Mouse (Mus musculus) forebrain, embryonic 11.5 days (tissue): ENCODE results near the gene Cyb561d1. TPM values are rescaled to one million over a fixed set of nuclear protein-coding genes. Genes with fewer than 3 reads are reported as not detected.

Experiments
- ATAC-seq: fragments of 200-750 bp; cut with Nextera tagmentation; replicated peaks from 2 replicates; pipeline ENCODE4 v1.8.0; 2017; ENCODE audit warnings: moderate TSS enrichment; ENCODE audit not compliant: low FRiP score
- DNase-seq: peaks from one replicate; pipeline ENCODE4 v3.0.0-alpha.2; 2017; ENCODE audit warnings: low spot score
- H3K27ac ChIP-seq: fragments of 300-500 bp; sonication (generic); 2 replicates; pipeline ENCODE4 v1.5.1; 2014; ENCODE audit warnings: low read depth, low read length
- H3K27me3 ChIP-seq: fragments of 300-500 bp; sonication (generic); 2 replicates; pipeline ENCODE4 v1.6.1; 2014; ENCODE audit warnings: mild to moderate bottlenecking, low read length, mixed read lengths; ENCODE audit not compliant: control insufficient read depth, insufficient read depth
- H3K36me3 ChIP-seq: fragments of 300-500 bp; sonication (generic); 2 replicates; pipeline ENCODE4 v1.6.1; 2014; ENCODE audit warnings: mild to moderate bottlenecking, low read length, moderate library complexity, mixed read lengths; ENCODE audit not compliant: control insufficient read depth, insufficient read depth
- H3K4me1 ChIP-seq: fragments of 300-500 bp; sonication (generic); replicated peaks from 2 replicates; pipeline ENCODE4 v1.6.1; 2014; ENCODE audit warnings: low read length, mixed read lengths; ENCODE audit not compliant: control insufficient read depth, insufficient read depth
- H3K4me2 ChIP-seq: fragments of 300-500 bp; sonication (generic); 2 replicates; pipeline ENCODE4 v1.6.1; 2014; ENCODE audit warnings: low read depth, mild to moderate bottlenecking, low read length, moderate library complexity, mixed read lengths; ENCODE audit not compliant: severe bottlenecking
- H3K4me3 ChIP-seq: fragments of 300-500 bp; sonication (generic); 2 replicates; pipeline ENCODE4 v1.5.1; 2014; ENCODE audit warnings: low read depth, low read length
- H3K9ac ChIP-seq: fragments of 300-500 bp; sonication (generic); 2 replicates; pipeline ENCODE4 v1.6.1; 2014; ENCODE audit warnings: low read length
- H3K9me3 ChIP-seq: fragments of 300-500 bp; sonication (generic); 2 replicates; pipeline ENCODE4 v1.6.1; 2016; ENCODE audit warnings: low read length, mixed read lengths; ENCODE audit not compliant: control insufficient read depth
- WGBS: fragments of 180-500 bp; shearing (Covaris S2); extraction: QIAGEN DNeasy Blood & Tissue Kit; methylation state at CpG from one replicate; pipeline ENCODE4 v1.1.7; 2014; 5-methylcytosine and 5-hydroxymethylcytosine counted together
- polyA plus RNA-seq: library from polyadenylated mRNA; unstranded; fragments of >200 nt; fragmentation: Nextera tagmentation; extraction: Ambion mirVana; gene quantifications from 2 replicates; pipeline ENCODE4 v1.2.1, GENCODE M21; 2014

The Cyb561d1 gene
- polyA plus RNA-seq, 1 experiment from 2014 or later = 3.2 TPM

DNA sequence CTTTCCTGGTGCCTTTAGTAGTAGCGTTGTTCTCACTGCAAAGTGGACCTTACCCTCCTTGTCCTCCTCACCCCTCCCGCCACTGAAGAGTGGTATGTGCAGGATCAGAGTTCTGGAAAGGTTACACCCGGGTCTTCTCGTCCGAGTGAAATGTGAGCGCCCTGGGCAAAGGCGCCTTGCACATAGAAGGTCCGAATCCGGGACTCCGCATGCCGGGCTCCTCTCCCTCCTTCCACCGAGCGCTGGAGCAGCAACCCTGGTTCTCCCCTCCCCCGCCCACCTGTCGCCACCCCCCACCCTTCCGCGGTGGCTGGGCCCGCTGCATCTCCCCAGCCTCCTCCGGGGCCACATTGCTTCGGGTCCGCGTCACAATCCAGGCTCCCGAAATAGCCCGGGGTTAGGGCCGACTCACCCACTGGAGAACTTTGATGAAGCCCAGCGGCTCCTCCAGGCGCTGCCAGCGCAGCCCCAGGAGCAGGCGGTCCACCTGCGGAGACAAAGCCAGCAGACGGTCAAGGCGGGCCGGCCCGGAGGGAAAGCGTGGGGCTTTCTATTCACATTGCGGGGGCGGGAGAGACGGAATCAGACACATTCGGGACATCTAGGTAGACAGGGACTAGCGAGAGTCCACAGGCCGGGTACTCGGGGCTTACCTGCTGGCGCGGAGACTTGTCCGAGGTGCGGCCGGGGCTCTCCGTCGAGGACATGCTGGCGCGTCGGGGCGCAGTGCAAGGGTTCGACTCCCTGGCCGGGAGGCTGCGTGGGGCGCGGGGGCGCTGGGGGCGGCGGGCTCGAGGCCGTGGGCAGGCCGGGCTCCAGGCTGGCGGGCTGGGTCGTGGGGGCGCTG lies 24.9 kb upstream of the Cyb561d1 start:
- 2% methylated on average over 65 of the region's 67 CpGs for WGBS
- H3K4me3 ChIP-seq = peak overlapping the region; percentile 42
- H3K9ac ChIP-seq = peak overlapping the region; percentile 58
- H3K27ac ChIP-seq = no peak overlapping the region
- ATAC-seq (peak; percentile 63), DNase-seq (peak; percentile 69)
- peaks cover 36% of the 10 kb centered on the region for H3K27me3 ChIP-seq
- peak overlapping the region; percentile 61 for H3K4me2 ChIP-seq
- peaks cover 5% of the 10 kb centered on the region; the same call in 1 of the 2 replicates for H3K4me1 ChIP-seq
- H3K9me3 ChIP-seq = no peaks in the 10 kb centered on the region
- no peaks in the 10 kb centered on the region for H3K36me3 ChIP-seq

GRCm38 (mm10) chr3:108220661-108221060 lies 19.6 kb upstream of the Cyb561d1 start:
- H3K9ac ChIP-seq = no peak overlapping the region
- H3K9me3 ChIP-seq = no peaks in the 10 kb centered on the region
- H3K27ac ChIP-seq = no peak overlapping the region
- H3K4me3 ChIP-seq = no peak overlapping the region
- H3K4me1 ChIP-seq = no peaks in the 10 kb centered on the region; the same call in 1 of the 2 replicates
- 78% methylated on average over 3 of the region's 3 CpGs for WGBS
- DNase-seq (no peak), ATAC-seq (no peak)
- H3K4me2 ChIP-seq = no peak overlapping the region
- H3K36me3 ChIP-seq = no peaks in the 10 kb centered on the region
- H3K27me3 ChIP-seq = peaks cover 13% of the 10 kb centered on the region

DNA sequence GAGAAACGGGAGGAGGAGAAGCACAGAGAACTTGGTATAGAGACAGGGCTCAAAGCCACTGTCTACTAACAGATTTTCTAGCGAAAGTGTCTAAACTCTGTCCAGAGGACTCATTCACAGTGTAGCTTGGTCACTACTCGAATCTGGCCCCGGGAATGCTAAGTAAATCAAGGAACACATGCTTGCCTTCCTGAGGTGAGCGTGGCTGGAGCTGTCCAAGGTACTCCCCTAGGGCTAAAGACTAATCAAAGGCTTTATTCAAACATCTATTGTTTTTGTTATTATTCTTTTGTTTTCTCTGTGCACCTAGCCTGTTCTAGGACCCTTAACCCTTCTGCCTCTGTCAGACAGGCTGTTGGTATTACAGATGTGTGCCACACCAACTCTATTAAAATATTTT lies 13.7 kb upstream of the Cyb561d1 start:
- no peak for DNase-seq
- 25% methylated on average over 5 of the region's 5 CpGs for WGBS
- H3K36me3 ChIP-seq = no peaks in the 10 kb centered on the region
- no peak overlapping the region for H3K9ac ChIP-seq
- no peak overlapping the region for H3K4me2 ChIP-seq
- no peaks in the 10 kb centered on the region for H3K27me3 ChIP-seq
- 0 out of 2 replicates have a peak, but pooled peaks cover 2% of the 10 kb centered on the region for H3K4me1 ChIP-seq
- no peak for ATAC-seq
- no peaks in the 10 kb centered on the region for H3K9me3 ChIP-seq
- no peak overlapping the region for H3K4me3 ChIP-seq
- H3K27ac ChIP-seq = no peak overlapping the region

DNA sequence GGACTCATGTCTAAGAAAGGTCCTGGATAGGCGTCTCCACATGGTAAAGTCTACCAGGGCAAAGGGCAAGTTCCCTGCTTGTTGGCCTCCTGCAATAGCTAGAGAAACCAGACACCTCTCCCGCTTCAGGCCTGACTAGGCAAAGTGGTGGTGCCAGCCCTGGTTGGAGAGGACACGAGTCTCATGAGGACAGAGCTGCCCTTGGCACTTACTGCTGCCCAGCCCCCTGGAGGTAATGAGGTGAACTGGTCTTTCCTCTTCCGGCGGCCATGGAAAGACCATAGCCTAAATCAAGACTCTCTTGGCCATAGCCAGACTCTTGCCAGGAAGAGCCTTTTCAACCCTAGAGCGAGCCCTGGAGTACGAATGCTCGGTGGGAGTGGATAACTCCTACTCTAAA lies 11.4 kb upstream of the Cyb561d1 start:
- 83% methylated on average over 8 of the region's 8 CpGs for WGBS
- Histone ChIP-seq H3K4me2 (no peak overlapping the region), H3K27ac (no peak overlapping the region), H3K27me3 (no peaks in the 10 kb centered on the region), H3K9ac (no peak overlapping the region), H3K4me1 (peaks cover 9% of the 10 kb centered on the region; the same call in 1 of the 2 replicates), H3K9me3 (no peaks in the 10 kb centered on the region), H3K4me3 (no peak overlapping the region), H3K36me3 (no peaks in the 10 kb centered on the region)
- DNase-seq (peak; percentile 49), ATAC-seq (no peak)

DNA sequence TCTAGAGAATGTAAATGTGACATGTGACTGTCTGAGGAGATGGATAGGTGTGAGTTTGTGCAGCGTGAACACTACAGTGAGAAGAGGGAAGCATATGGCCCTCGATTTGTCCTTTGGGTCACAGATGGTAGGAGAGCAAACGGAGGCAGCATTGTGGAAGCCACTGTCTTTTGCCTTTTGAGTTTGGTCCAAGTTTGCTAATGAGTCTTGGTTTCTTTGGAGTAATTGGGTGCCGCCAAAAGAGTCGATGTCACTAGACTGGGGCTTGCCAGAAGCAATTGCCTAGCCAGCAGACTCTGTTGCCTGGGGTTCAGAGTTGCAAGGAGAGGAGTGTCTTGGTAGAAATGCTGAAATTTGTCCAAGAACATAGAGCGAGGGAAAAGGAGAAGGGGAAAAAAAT lies 10.8 kb upstream of the Cyb561d1 start:
- Histone ChIP-seq H3K4me1 (peaks cover 9% of the 10 kb centered on the region; the same call in 1 of the 2 replicates), H3K4me3 (no peak overlapping the region), H3K36me3 (no peaks in the 10 kb centered on the region; the same call in 1 of the 2 replicates), H3K27me3 (no peaks in the 10 kb centered on the region), H3K27ac (no peak overlapping the region), H3K4me2 (no peak overlapping the region), H3K9ac (no peak overlapping the region), H3K9me3 (no peaks in the 10 kb centered on the region)
- WGBS = 83% methylated on average over 6 of the region's 6 CpGs
- DNase-seq = peak; percentile 43
- no peak for ATAC-seq

DNA sequence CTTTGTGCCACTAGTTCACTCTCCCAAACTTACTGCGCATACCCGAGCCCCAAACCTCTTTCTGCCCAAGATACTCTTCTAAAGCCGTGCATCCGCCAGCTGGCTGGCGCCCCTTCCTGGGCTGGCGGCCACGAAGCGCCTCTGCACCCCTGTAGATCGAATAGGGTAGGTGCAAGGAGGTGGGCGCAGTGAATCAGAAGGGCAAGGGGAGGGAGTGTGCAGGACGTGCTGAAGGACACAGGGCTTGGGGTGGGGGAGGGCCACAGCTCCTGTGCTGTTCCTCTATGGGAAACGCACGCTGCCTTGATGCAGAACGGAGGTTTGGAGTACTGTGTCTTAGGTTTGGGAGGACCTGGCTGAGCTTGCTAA lies 9.7 kb upstream of the Cyb561d1 start, which contains the start of gene Atxn7l2:
Atxn7l2 (minus strand) TSS at position 164 of the 369 bp plus-strand sequence.
- peak within 1 kb of the TSS; percentile 89 for H3K27ac ChIP-seq
- peaks cover 9% of the 10 kb centered on the region; the same call in 1 of the 2 replicates for H3K4me1 ChIP-seq
- no peaks in the 10 kb centered on the region for H3K9me3 ChIP-seq
- H3K4me2 ChIP-seq = peak within 1 kb of the TSS; percentile 63
- DNase-seq (peak; percentile 87), ATAC-seq (peak; percentile 88)
- H3K9ac ChIP-seq = peak within 1 kb of the TSS; percentile 89
- H3K27me3 ChIP-seq = no peaks in the 10 kb centered on the region
- under 1% methylated on average over 14 of the region's 14 CpGs for WGBS
- H3K4me3 ChIP-seq = peak within 1 kb of the TSS; percentile 62
- H3K36me3 ChIP-seq = no peaks in the 10 kb centered on the region; the same call in 1 of the 2 replicates

DNA sequence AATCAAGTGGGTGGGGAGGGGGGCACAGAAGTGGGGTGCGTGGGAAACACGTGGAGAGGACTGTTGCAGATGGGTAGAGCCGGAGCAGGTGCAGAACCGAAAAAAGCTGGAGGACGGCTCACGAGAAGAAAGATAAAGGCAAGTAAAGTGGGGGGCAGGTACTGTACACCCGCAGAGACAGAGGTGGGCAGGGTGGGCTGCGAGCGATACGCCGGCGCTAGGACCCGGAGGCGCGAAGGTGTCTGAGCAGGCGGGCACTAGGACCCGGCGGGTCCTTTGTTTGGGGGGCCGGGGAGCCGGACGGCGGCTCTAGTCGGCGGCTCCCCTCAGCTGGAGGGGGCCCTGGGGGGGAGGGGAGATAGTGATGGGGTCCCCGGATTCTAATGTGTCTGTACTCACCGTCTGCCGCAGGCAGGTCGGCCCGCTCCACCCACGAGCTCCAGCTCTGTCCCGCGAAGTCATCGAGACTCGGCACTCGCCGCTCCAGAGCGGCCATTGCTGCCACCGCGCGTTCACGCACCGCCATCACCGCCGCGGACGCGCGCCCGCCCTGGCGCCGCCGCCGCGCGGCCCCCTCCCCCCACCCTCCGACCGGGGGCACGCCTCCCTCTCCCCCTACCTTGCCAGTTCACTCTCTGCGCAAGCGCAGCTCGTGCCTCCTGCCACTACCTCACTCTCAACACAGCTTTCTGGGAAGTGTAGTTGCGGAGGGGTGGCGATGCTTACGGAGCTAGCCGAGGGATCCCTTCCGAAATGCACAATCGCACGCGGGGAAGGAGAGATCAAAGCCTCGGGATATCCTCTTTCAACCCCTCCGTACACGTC lies 9.1 kb upstream of the Cyb561d1 start:
- peak; percentile 98 for DNase-seq
- Histone ChIP-seq H3K9ac (peak overlapping the region; percentile 89), H3K27me3 (no peaks in the 10 kb centered on the region), H3K4me2 (peak overlapping the region; percentile 63), H3K36me3 (peaks cover 2% of the 10 kb centered on the region; the same call in 1 of the 2 replicates), H3K27ac (peak overlapping the region; percentile 89), H3K4me3 (peak overlapping the region; percentile 62), H3K9me3 (no peaks in the 10 kb centered on the region), H3K4me1 (peaks cover 9% of the 10 kb centered on the region; the same call in 1 of the 2 replicates)
- under 1% methylated on average over 72 of the region's 72 CpGs for WGBS
- peak; percentile 95 for ATAC-seq

DNA sequence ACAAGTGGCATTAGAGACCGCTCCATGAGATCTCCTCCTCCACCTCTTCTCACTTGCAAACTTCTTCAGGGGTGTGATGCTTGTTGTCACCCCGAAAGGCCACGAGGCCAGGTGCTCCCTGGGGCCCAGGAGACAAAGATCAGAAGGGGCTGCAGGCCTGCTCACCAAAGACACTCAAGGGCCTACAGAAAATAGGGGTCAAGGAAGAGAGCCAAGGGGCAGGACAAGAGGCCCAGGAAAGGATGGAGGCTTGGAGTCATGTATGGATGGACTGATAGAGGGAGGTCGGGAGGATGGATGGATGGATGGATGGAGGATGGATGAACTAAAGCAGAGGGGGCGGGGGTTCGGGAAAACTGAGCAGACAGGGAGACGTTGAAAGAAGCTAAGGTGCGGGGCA lies 8.5 kb upstream of the Cyb561d1 start:
- Histone ChIP-seq H3K4me2 (peak overlapping the region; percentile 63), H3K4me1 (peaks cover 9% of the 10 kb centered on the region; the same call in 1 of the 2 replicates), H3K9me3 (no peaks in the 10 kb centered on the region), H3K9ac (peak overlapping the region; percentile 89), H3K36me3 (peaks cover 2% of the 10 kb centered on the region; the same call in 1 of the 2 replicates), H3K27ac (peak overlapping the region; percentile 89), H3K4me3 (peak overlapping the region; percentile 62), H3K27me3 (no peaks in the 10 kb centered on the region)
- WGBS = 10% methylated on average over 8 of the region's 8 CpGs
- ATAC-seq (peak; percentile 3), DNase-seq (no peak)
